ENCODE assay signal across 32 mouse cellular contexts in genomic region chr5:21678363-21678762, GRCm38 (mm10). TPM values are rescaled to one million over a fixed set of nuclear protein-coding genes. Genes with fewer than 3 reads are reported as not detected.
"Had no signal": no experiment of that assay in that cellular context is flagged by ENCODE, and none has a peak within 500 bp of the region (broad histone marks: within the 10 kb centered on the region; RNA-seq: fewer than 3 reads in every experiment).

No protein-coding gene starts in this region.

- H3K9me3 ChIP-seq: heart, embryonic 13.5 days; heart, embryonic 15.5 days; hindbrain, embryonic 13.5 days; hindbrain, embryonic 15.5 days; intestine, embryonic 15.5 days; kidney, embryonic 15.5 days had no signal

- H3K9ac ChIP-seq: heart, embryonic 12.5 days; heart, embryonic 13.5 days; heart, embryonic 15.5 days; hindbrain, embryonic 12.5 days; hindbrain, embryonic 13.5 days; hindbrain, embryonic 14.5 days; hindbrain, embryonic 15.5 days; intestine, embryonic 15.5 days; kidney, embryonic 15.5 days had no signal

- H3K27ac ChIP-seq: heart, embryonic 13.5 days; heart, embryonic 15.5 days; hindbrain, embryonic 10.5 days; hindbrain, embryonic 12.5 days; hindbrain, embryonic 13.5 days; hindbrain, embryonic 14.5 days; hindbrain, embryonic 15.5 days; hindbrain, postnatal 0 days; intestine, embryonic 15.5 days; kidney, embryonic 15.5 days; kidney, postnatal 0 days; left cerebral cortex, adult 2 months had no signal

- H3K36me3 ChIP-seq: hindbrain, embryonic 15.5 days; intestine, embryonic 15.5 days had no signal

- H3K4me3 ChIP-seq: heart, embryonic 12.5 days; heart, embryonic 13.5 days; heart, embryonic 15.5 days; hindbrain, embryonic 10.5 days; hindbrain, embryonic 12.5 days; hindbrain, embryonic 13.5 days; hindbrain, embryonic 15.5 days; intestine, embryonic 15.5 days; kidney, embryonic 15.5 days; layer of hippocampus, adult 2 months; left cerebral cortex, adult 2 months had no signal

- DNase-seq: heart, postnatal 10 days; heart, postnatal 14 days; kidney, adult 11 months; kidney, adult 18-20 months; kidney, adult 2 months; kidney, adult 8-10 months; kidney, adult 9 months; kidney, postnatal 10 days; kidney, postnatal 14 days; kidney, postnatal 25 days; kidney, postnatal 36 days; layer of hippocampus, postnatal 36 days had no signal

- H3K27me3 ChIP-seq: heart, embryonic 12.5 days; heart, embryonic 13.5 days; heart, embryonic 15.5 days; hindbrain, embryonic 12.5 days; hindbrain, embryonic 13.5 days; hindbrain, embryonic 15.5 days; intestine, embryonic 15.5 days; kidney, embryonic 15.5 days had no signal

- ATAC-seq: hindbrain, embryonic 16.5 days; hindbrain, postnatal 0 days; inflammation-experienced regulatory T-cells, adult 6 months; intestine, embryonic 15.5 days; intestine, embryonic 16.5 days; intestine, postnatal 0 days had no signal

- H3K4me2 ChIP-seq: heart, embryonic 12.5 days; heart, embryonic 13.5 days; heart, embryonic 15.5 days; hindbrain, embryonic 12.5 days; hindbrain, embryonic 13.5 days; hindbrain, embryonic 14.5 days; hindbrain, embryonic 15.5 days; intestine, embryonic 15.5 days; kidney, embryonic 15.5 days had no signal

- H3K4me1 ChIP-seq: hindbrain, embryonic 10.5 days had no signal

RNA-seq across cellular contexts. Expression of gene Fbxl13, which starts 32.9 kb away (rescaled TPM):
- total RNA-seq: heart, postnatal 25 days; hematopoietic stem cell, adult 5-6 weeks had no signal
